Mouse (Mus musculus): ENCODE measurements at regions not wholly inside any gene's neighbourhood (a gene's known extent, or its start where the extent isn't known, plus 50 kb on each side); places are given as distances from the start of the nearest gene placed in this dataset.

GRCm38 (mm10) chr13:44068951-44069350 lies 284.4 kb downstream of the Cd83 start:
- TF ChIP-seq CTCF (conservative IDR thresholded peaks at IDR 0.05; ENCODE audit: low read length): no peak
- no peak for TF ChIP-seq NANOG (IDR thresholded peaks at IDR 0.05; ENCODE audit: borderline replicate concordance, low read length)

Measured in E14TG2a.4 (cell line).